Comparison of ENCODE assay signal across 31 mouse cellular contexts in the genomic region with DNA sequence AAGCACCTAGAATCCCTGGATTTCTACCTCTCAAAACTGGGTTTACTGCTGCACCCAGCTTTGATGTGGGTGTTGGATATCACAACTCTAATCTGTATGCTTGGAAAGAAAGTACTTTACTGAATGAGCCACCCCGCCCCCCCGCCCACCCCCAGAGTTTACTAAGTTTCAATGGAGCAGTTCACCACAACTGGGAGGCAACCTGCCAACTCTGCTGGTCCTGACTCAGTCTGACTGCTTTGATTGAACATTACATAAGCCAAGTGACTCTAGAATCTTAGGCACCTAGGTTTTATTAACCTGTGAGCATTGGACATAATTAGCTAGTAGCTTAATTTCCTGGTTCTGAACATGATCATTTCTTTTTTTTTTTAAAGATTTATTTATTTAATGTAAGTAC. TPM values are rescaled to one million over a fixed set of nuclear protein-coding genes. Genes with fewer than 3 reads are reported as not detected.
DNase-seq lines count a peak whose midpoint lies in the region; ATAC-seq lines count a peak whose summit lies in the region.
"Had no signal": no experiment of that assay in that cellular context is flagged by ENCODE, and none has a peak within 500 bp of the region (broad histone marks: within the 10 kb centered on the region; RNA-seq: fewer than 3 reads in every experiment).

No protein-coding gene starts in this region.

- no peak overlapping the region for H3K27ac ChIP-seq in embryonic facial prominence, embryonic 14.5 days (replicated peaks; ENCODE audit: low read depth, low read length)
- no peak overlapping the region for H3K27ac ChIP-seq in embryonic facial prominence, embryonic 10.5 days (replicated peaks)
- H3K27ac ChIP-seq: embryonic facial prominence, embryonic 13.5 days; forebrain, embryonic 10.5 days; forebrain, embryonic 13.5 days; hindbrain, embryonic 12.5 days; hindbrain, embryonic 15.5 days; intestine, embryonic 15.5 days had no signal

- ATAC-seq in embryonic facial prominence, embryonic 14.5 days (ENCODE audit: low read depth), result no peak
- peak; percentile 59 for ATAC-seq in inflammation-experienced regulatory T-cells, adult 6 months
- ATAC-seq: forebrain, embryonic 13.5 days; forebrain, embryonic 16.5 days; intestine, embryonic 15.5 days had no signal

- H3K4me3 ChIP-seq in embryonic facial prominence, embryonic 14.5 days (ENCODE audit: low read depth, low read length), result no peak overlapping the region
- H3K4me3 ChIP-seq in embryonic facial prominence, embryonic 10.5 days, result no peak overlapping the region
- H3K4me3 ChIP-seq: embryonic facial prominence, embryonic 13.5 days; forebrain, embryonic 10.5 days; forebrain, embryonic 13.5 days; hindbrain, embryonic 12.5 days; hindbrain, embryonic 15.5 days; intestine, embryonic 15.5 days had no signal

- H3K9me3 ChIP-seq in embryonic facial prominence, embryonic 14.5 days (ENCODE audit: control insufficient read depth, low read length), result no peaks in the 10 kb centered on the region
- H3K9me3 ChIP-seq in embryonic facial prominence, embryonic 10.5 days, result no peaks in the 10 kb centered on the region
- H3K9me3 ChIP-seq: embryonic facial prominence, embryonic 13.5 days; forebrain, embryonic 10.5 days; forebrain, embryonic 13.5 days; hindbrain, embryonic 12.5 days; hindbrain, embryonic 15.5 days; intestine, embryonic 15.5 days had no signal

- no peak overlapping the region for H3K9ac ChIP-seq in embryonic facial prominence, embryonic 14.5 days (ENCODE audit: low read depth, low read length)
- H3K9ac ChIP-seq: embryonic facial prominence, embryonic 13.5 days; forebrain, embryonic 13.5 days; hindbrain, embryonic 12.5 days; hindbrain, embryonic 15.5 days; intestine, embryonic 15.5 days had no signal

- DNase-seq in embryonic facial prominence, embryonic 14.5 days (ENCODE audit: low spot score), result peak; percentile 2
- no peak for DNase-seq in embryonic facial prominence, embryonic 10.5 days (ENCODE audit: low spot score)
- peak; percentile 22 for DNase-seq in Muller cell, postnatal 12 days (ENCODE audit: inconsistent ontology term)
- no peak for DNase-seq in retina, postnatal 1 day
- DNase-seq in liver, result no peak
- no peak for DNase-seq in gastrocnemius, adult 8-10 months (ENCODE audit: low spot score in 2 of 2)
- DNase-seq: adrenal gland, adult 8-10 months; adrenal gland, postnatal 25 days; cerebellum, adult 18-20 months; cerebellum, adult 9-10 months; cerebellum, postnatal 25 days; gastrocnemius, postnatal 14 days; heart, adult 11 months had no signal

- H3K4me1 ChIP-seq in embryonic facial prominence, embryonic 14.5 days (ENCODE audit: control insufficient read depth, insufficient read depth, low read length), result no peaks in the 10 kb centered on the region
- no peaks in the 10 kb centered on the region for H3K4me1 ChIP-seq in embryonic facial prominence, embryonic 10.5 days
- H3K4me1 ChIP-seq: embryonic facial prominence, embryonic 13.5 days; forebrain, embryonic 10.5 days; forebrain, embryonic 13.5 days; hindbrain, embryonic 12.5 days; hindbrain, embryonic 15.5 days; intestine, embryonic 15.5 days had no signal

- no peak overlapping the region for H3K4me2 ChIP-seq in embryonic facial prominence, embryonic 14.5 days (ENCODE audit: low read depth, low read length)
- H3K4me2 ChIP-seq: embryonic facial prominence, embryonic 13.5 days; forebrain, embryonic 13.5 days; heart, embryonic 11.5 days; hindbrain, embryonic 12.5 days; hindbrain, embryonic 15.5 days; intestine, embryonic 15.5 days had no signal

- WGBS in embryonic facial prominence, embryonic 14.5 days, result 85% methylated on average over 2 of the region's 2 CpGs
- WGBS in embryonic facial prominence, embryonic 10.5 days, result 80% methylated on average over 2 of the region's 2 CpGs

- no peaks in the 10 kb centered on the region for H3K36me3 ChIP-seq in embryonic facial prominence, embryonic 14.5 days (ENCODE audit: control insufficient read depth, insufficient read depth, low read length)
- H3K36me3 ChIP-seq in embryonic facial prominence, embryonic 10.5 days (replicated peaks), result no peaks in the 10 kb centered on the region
- H3K36me3 ChIP-seq: embryonic facial prominence, embryonic 13.5 days; forebrain, embryonic 10.5 days; hindbrain, embryonic 12.5 days; hindbrain, embryonic 15.5 days; intestine, embryonic 15.5 days had no signal

- no peaks in the 10 kb centered on the region for H3K27me3 ChIP-seq in embryonic facial prominence, embryonic 14.5 days (replicated peaks; ENCODE audit: control insufficient read depth, insufficient read depth, low read length)
- no peaks in the 10 kb centered on the region for H3K27me3 ChIP-seq in embryonic facial prominence, embryonic 10.5 days (replicated peaks; ENCODE audit: low read depth, poor library complexity, severe bottlenecking)
- H3K27me3 ChIP-seq: embryonic facial prominence, embryonic 13.5 days; forebrain, embryonic 13.5 days; hindbrain, embryonic 12.5 days; hindbrain, embryonic 15.5 days; intestine, embryonic 15.5 days had no signal

RNA-seq across cellular contexts. Expression of a gene that starts 35.1 kb away (rescaled TPM):
- polyA plus RNA-seq in embryonic facial prominence, embryonic 14.5 days (2014; fragmentation: Nextera tagmentation; extraction: Ambion mirVana), result not detected in 2 replicates
- polyA plus RNA-seq in embryonic facial prominence, embryonic 10.5 days (2016; fragmentation: Nextera tagmentation; extraction: Ambion mirVana), result not detected in 2 replicates
- polyA plus RNA-seq in inflammation-experienced regulatory T-cells, adult 6 months (2017; shearing (Covaris generic)), result 1 to 10 TPM in 1 of 3 experiments, under 1 TPM in 1, not detected in 1; 0.71 to 1.9 TPM
- total RNA-seq in gastrocnemius, adult 8-10 months (2022), result not detected
- total RNA-seq: adrenal gland, adult 8-10 months; adrenal gland, postnatal 25 days; common myeloid progenitor, adult 5-6 weeks; ES-E14; gastrocnemius, adult 18-20 months; gastrocnemius, postnatal 14 days; gastrocnemius, postnatal 4 days; heart, adult 8-10 months; heart, postnatal 25 days; hematopoietic stem cell, adult 5-6 weeks had no signal
- polyA plus RNA-seq: embryonic facial prominence, embryonic 13.5 days; forebrain, embryonic 10.5 days; forebrain, embryonic 13.5 days; forebrain, embryonic 16.5 days; heart, embryonic 11.5 days; heart, embryonic 14.5 days; heart, postnatal 0 days; hindbrain, embryonic 12.5 days; hindbrain, embryonic 15.5 days; intestine, embryonic 15.5 days had no signal

RNA-seq across cellular contexts. Expression of a gene that starts 53.8 kb away (rescaled TPM):
- polyA plus RNA-seq in embryonic facial prominence, embryonic 14.5 days (2014; fragmentation: Nextera tagmentation; extraction: Ambion mirVana), result not detected in 2 replicates
- not detected in 2 replicates for polyA plus RNA-seq in embryonic facial prominence, embryonic 10.5 days (2016; fragmentation: Nextera tagmentation; extraction: Ambion mirVana)
- polyA plus RNA-seq in inflammation-experienced regulatory T-cells, adult 6 months (2017; shearing (Covaris generic)), result not detected
- total RNA-seq in gastrocnemius, adult 8-10 months (2022), result not detected
- total RNA-seq: adrenal gland, adult 8-10 months; adrenal gland, postnatal 25 days; common myeloid progenitor, adult 5-6 weeks; ES-E14; gastrocnemius, adult 18-20 months; gastrocnemius, postnatal 14 days; gastrocnemius, postnatal 4 days; heart, adult 8-10 months; heart, postnatal 25 days; hematopoietic stem cell, adult 5-6 weeks had no signal
- polyA plus RNA-seq: embryonic facial prominence, embryonic 13.5 days; forebrain, embryonic 10.5 days; forebrain, embryonic 13.5 days; forebrain, embryonic 16.5 days; heart, embryonic 11.5 days; heart, embryonic 14.5 days; heart, postnatal 0 days; hindbrain, embryonic 12.5 days; hindbrain, embryonic 15.5 days; intestine, embryonic 15.5 days had no signal

Comparison
In these comparisons a context has a peak if more than half of its experiments do, and no peak if none do; other contexts are left out.
1. DNase-seq: peak in embryonic facial prominence, embryonic 14.5 days (single experiment) and Muller cell, postnatal 12 days (single experiment); none in embryonic facial prominence, embryonic 10.5 days (single experiment), retina, postnatal 1 day (single experiment), liver (single experiment) and gastrocnemius, adult 8-10 months (0 of 2).